Mouse (Mus musculus): ENCODE measurements around the gene Eif1ax. TPM values are rescaled to one million over a fixed set of nuclear protein-coding genes. Genes with fewer than 3 reads are reported as not detected.
A peak's percentile ranks its signal among the peaks of the same experiment; 100 is the strongest.
"Not testable (repeated sequence)": the region's sequence is repeated elsewhere in the genome, so short reads cannot be mapped to it uniquely, and the experiment has no call there.

The Eif1ax gene
- total RNA-seq (2021): 100 to 1,000 TPM; 128 to 134 TPM
- long read RNA-seq, full-length matches to known transcripts: 156 of 175 reads
- long read RNA-seq, partial matches to known transcripts: 2 of 175 reads
- long read RNA-seq, other reads (novel, unspliced or antisense): 17 of 175 reads

GRCm38 (mm10) chrX:159371831-159372752 lies at the start of gene Eif1ax:
TSS of gene Eif1ax (plus strand) at chrX:159372178.
- DNase-seq (ENCODE audit: low spot score in 2 of 2): peak; percentile 39 to 55

GRCm38 (mm10) chrX:159364506-159364905 lies 7.5 kb upstream of the Eif1ax start:
- DNase-seq (ENCODE audit: low spot score in 2 of 2): no peak

- peak in 1 of 2 experiments; percentile 12 for DNase-seq (ENCODE audit: low spot score in 2 of 2)
Measured at GRCm38 (mm10) chrX:159372753-159373144, 771 bp downstream of the Eif1ax start.

- DNase-seq (ENCODE audit: low spot score in 2 of 2): no peak
Measured at GRCm38 (mm10) chrX:159387105-159387504, 15.1 kb downstream of the Eif1ax start.

GRCm38 (mm10) chrX:159388953-159389352 lies 17.0 kb downstream of the Eif1ax start:
- DNase-seq (ENCODE audit: low spot score in 2 of 2): no peak

- DNase-seq (ENCODE audit: low spot score in 2 of 2): no peak
Measured at GRCm38 (mm10) chrX:159390347-159390962, 18.5 kb downstream of the Eif1ax start.

- no peak for DNase-seq (ENCODE audit: low spot score in 2 of 2)
Measured at GRCm38 (mm10) chrX:159391239-159391638, 19.3 kb downstream of the Eif1ax start.

GRCm38 (mm10) chrX:159409253-159409652 lies 37.3 kb downstream of the Eif1ax start:
- peak in 1 of 2 experiments; percentile 17 for DNase-seq (ENCODE audit: low spot score in 2 of 2)

- peak; percentile 43 to 69 for DNase-seq (ENCODE audit: low spot score in 2 of 2)
Measured at GRCm38 (mm10) chrX:159414130-159414828, 42.3 kb downstream of the Eif1ax start, which contains the start of gene Map7d2. TSS of gene Map7d2 (plus strand) at chrX:159414572.

- DNase-seq (ENCODE audit: low spot score in 2 of 2): peak; percentile 0 to 5
Measured at GRCm38 (mm10) chrX:159414829-159415673, 43.1 kb downstream of the Eif1ax start.

GRCm38 (mm10) chrX:159430507-159430906 lies 58.5 kb downstream of the Eif1ax start:
- DNase-seq (ENCODE audit: low spot score in 2 of 2): not testable (repeated sequence)

Other genes starting within 250 kb of the Eif1ax start
- gene Rps6ka3, start 161.9 kb upstream of the Eif1ax start, total RNA-seq (2021): 10 to 100 TPM; 25.0 to 25.7 TPM
- gene Map7d2, start 42.4 kb downstream of the Eif1ax start, total RNA-seq (2021): 100 to 1,000 TPM in 1 of 2 experiments, 10 to 100 TPM in 1; 93.5 to 128 TPM
- 1 to 10 TPM; 7.8 to 9.3 TPM for gene Bclaf3, start 154.5 kb downstream of the Eif1ax start, total RNA-seq (2021)